Mouse (Mus musculus) thymus, adult 2 months (tissue): ENCODE measurements at regions not wholly inside any gene's neighbourhood (a gene's known extent, or its start where the extent isn't known, plus 50 kb on each side); places are given as distances from the start of the nearest gene placed in this dataset.

ENCODE experiments used
- CTCF ChIP-seq: fragments of 200-500 bp; IDR thresholded peaks from 2 replicates; pipeline ENCODE4 v1.5.1; 2012; ENCODE audit warnings: mild to moderate bottlenecking, control low read depth, low read length, moderate library complexity, borderline replicate concordance; ENCODE audit not compliant: control insufficient read depth, poor library complexity, insufficient read depth; ENCODE audit errors: extremely low read depth
- POLR2A ChIP-seq: fragments of 200-500 bp; IDR thresholded peaks from 2 replicates; pipeline ENCODE4 v1.6.1; 2012; ENCODE audit warnings: mild to moderate bottlenecking, low read length, control low read depth, moderate library complexity; ENCODE audit not compliant: control insufficient read depth, poor library complexity, insufficient read depth; ENCODE audit errors: extremely low read depth

DNA sequence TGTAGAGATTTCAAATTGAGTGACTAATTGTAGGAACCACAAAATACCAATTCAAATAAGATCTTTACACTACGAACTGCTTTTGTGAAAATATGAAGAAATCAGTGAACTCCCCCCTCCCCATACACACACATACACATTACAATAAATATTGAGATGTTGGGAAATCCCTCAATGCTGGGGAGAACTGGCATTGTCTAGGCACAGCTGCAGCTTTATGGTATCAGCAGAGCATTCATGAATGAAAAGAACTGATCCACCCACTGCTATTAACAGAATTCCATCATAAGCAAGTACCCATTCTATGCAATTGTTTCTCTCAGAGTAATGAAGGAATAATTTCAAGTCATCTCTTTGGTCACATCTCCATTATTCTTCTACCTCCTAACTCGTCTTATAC is 79.1 kb upstream of the Pard3b start:
- TF ChIP-seq CTCF (no peak), POLR2A (no peak)
